Mouse (Mus musculus) CD8-positive naive resting alpha-beta T cell, adult 2 months (primary cell): ENCODE results near the gene Rita1.

Experiments used
- DNase-seq, 2 experiments: peaks; one replicate each; pipeline ENCODE4 v3.0.0; 2022; ENCODE audit warnings: low read depth in 2 of 2, low spot score in 2 of 2

Gene Rita1

GRCm38 (mm10) chr5:120612442-120612821 lies at the start of gene Rita1, which contains the start of gene Ddx54:
TSS of gene Rita1 (minus strand) at chr5:120612589.
TSS of gene Ddx54 (plus strand) at chr5:120612739.
- DNase-seq = peak; percentile 95 to 98

GRCm38 (mm10) chr5:120660816-120661215 lies 48.4 kb upstream of the Rita1 start:
- DNase-seq = no peak

GRCm38 (mm10) chr5:120656281-120656751 lies 43.9 kb upstream of the Rita1 start:
- DNase-seq = no peak

- DNase-seq = no peak
Measured at GRCm38 (mm10) chr5:120653873-120654272, 41.5 kb upstream of the Rita1 start.

GRCm38 (mm10) chr5:120652915-120653701 lies 40.7 kb upstream of the Rita1 start:
- DNase-seq = no peak

- DNase-seq = no peak
Measured at GRCm38 (mm10) chr5:120651230-120651629, 38.8 kb upstream of the Rita1 start.

- no peak for DNase-seq
Measured at GRCm38 (mm10) chr5:120649938-120650337, 37.5 kb upstream of the Rita1 start.

GRCm38 (mm10) chr5:120649374-120649933 lies 37.1 kb upstream of the Rita1 start:
- no peak for DNase-seq

GRCm38 (mm10) chr5:120648569-120649373 lies 36.4 kb upstream of the Rita1 start, which contains the start of gene Rasal1:
TSS of gene Rasal1 (plus strand) at chr5:120648812.
- peak; percentile 89 to 92 for DNase-seq

- no peak for DNase-seq
Measured at GRCm38 (mm10) chr5:120647814-120648491, 35.6 kb upstream of the Rita1 start.

GRCm38 (mm10) chr5:120647361-120647760 lies 35.0 kb upstream of the Rita1 start:
- DNase-seq = no peak

GRCm38 (mm10) chr5:120645851-120646250 lies 33.5 kb upstream of the Rita1 start:
- no peak for DNase-seq

GRCm38 (mm10) chr5:120644227-120644626 lies 31.8 kb upstream of the Rita1 start:
- DNase-seq = no peak

- DNase-seq = no peak
Measured at GRCm38 (mm10) chr5:120643365-120644085, 31.1 kb upstream of the Rita1 start.

GRCm38 (mm10) chr5:120640094-120640493 lies 27.7 kb upstream of the Rita1 start:
- no peak for DNase-seq

- no peak for DNase-seq
Measured at GRCm38 (mm10) chr5:120635633-120636032, 23.2 kb upstream of the Rita1 start.

- DNase-seq = no peak
Measured at GRCm38 (mm10) chr5:120634860-120635259, 22.5 kb upstream of the Rita1 start.

- no peak for DNase-seq
Measured at GRCm38 (mm10) chr5:120634131-120634530, 21.7 kb upstream of the Rita1 start, which contains the start of gene Cfap73. TSS of gene Cfap73 (minus strand) at chr5:120634235.

- no peak for DNase-seq
Measured at GRCm38 (mm10) chr5:120631892-120632291, 19.5 kb upstream of the Rita1 start.

GRCm38 (mm10) chr5:120631128-120631527 lies 18.7 kb upstream of the Rita1 start:
- no peak for DNase-seq
